Mouse (Mus musculus) kidney, postnatal 0 days (tissue): ENCODE data around the gene Plekhg1. TPM values are rescaled to one million over a fixed set of nuclear protein-coding genes. Genes with fewer than 3 reads are reported as not detected.
A peak's percentile ranks its signal among the peaks of the same experiment; 100 is the strongest.

Experiments
- ATAC-seq: fragments of 200-750 bp; cut with Nextera tagmentation; replicated peaks from 2 replicates; pipeline ENCODE4 v1.8.0; 2017; ENCODE audit warnings: low read depth, moderate number of reproducible peaks, moderate TSS enrichment, moderate library complexity; ENCODE audit not compliant: low FRiP score
- DNase-seq: peaks from one replicate; pipeline ENCODE4 v3.0.0-alpha.2; 2016; ENCODE audit warnings: low spot score
- H3K27ac ChIP-seq: fragments of 300-500 bp; sonication (generic); 2 replicates; pipeline ENCODE4 v1.5.1; 2014; ENCODE audit warnings: mild to moderate bottlenecking
- H3K27me3 ChIP-seq: fragments of 300-500 bp; sonication (generic); 2 replicates; pipeline ENCODE4 v1.6.1; 2014; ENCODE audit warnings: low read length, mixed read lengths; ENCODE audit not compliant: insufficient read depth
- H3K36me3 ChIP-seq: fragments of 300-500 bp; sonication (generic); 2 replicates; pipeline ENCODE4 v1.6.1; 2014; ENCODE audit warnings: low read length, mixed read lengths; ENCODE audit not compliant: insufficient read depth
- H3K4me1 ChIP-seq: fragments of 300-500 bp; sonication (generic); replicated peaks from 2 replicates; pipeline ENCODE4 v1.6.1; 2014; ENCODE audit warnings: antibody characterized with exemption, low read length, mixed read lengths; ENCODE audit not compliant: insufficient read depth
- H3K4me2 ChIP-seq: fragments of 300-500 bp; sonication (generic); 2 replicates; pipeline ENCODE4 v1.6.1; 2014; ENCODE audit warnings: mild to moderate bottlenecking, low read length, moderate library complexity, mixed read lengths
- H3K4me3 ChIP-seq: fragments of 300-500 bp; sonication (generic); replicated peaks from 2 replicates; pipeline ENCODE4 v1.5.1; 2014; ENCODE audit warnings: low read depth, low read length
- H3K9ac ChIP-seq: fragments of 300-500 bp; sonication (generic); 2 replicates; pipeline ENCODE4 v1.6.1; 2014; ENCODE audit warnings: low read depth, low read length
- H3K9me3 ChIP-seq: fragments of 300-500 bp; sonication (generic); replicated peaks from 2 replicates; pipeline ENCODE4 v1.6.1; 2016; ENCODE audit warnings: low read length, inconsistent platforms, mixed read lengths
- CTCF ChIP-seq: IDR thresholded peaks from 2 replicates; pipeline ENCODE4 v1.5.1; 2016; ENCODE audit warnings: antibody characterized with exemption, low read depth, mild to moderate bottlenecking, moderate library complexity
- WGBS: fragments of 180-500 bp; shearing (Covaris S2); extraction: QIAGEN DNeasy Blood & Tissue Kit; methylation state at CpG from one replicate; pipeline ENCODE4 v1.1.7; 2014; 5-methylcytosine and 5-hydroxymethylcytosine counted together
- polyA plus RNA-seq: library from polyadenylated mRNA; unstranded; fragments of >200 nt; fragmentation: Nextera tagmentation; extraction: Ambion mirVana; gene quantifications from 2 replicates; pipeline ENCODE4 v1.2.1, GENCODE M21; 2015

The Plekhg1 gene
- polyA plus RNA-seq, 1 experiment from 2014 or later: 8.9 TPM

DNA sequence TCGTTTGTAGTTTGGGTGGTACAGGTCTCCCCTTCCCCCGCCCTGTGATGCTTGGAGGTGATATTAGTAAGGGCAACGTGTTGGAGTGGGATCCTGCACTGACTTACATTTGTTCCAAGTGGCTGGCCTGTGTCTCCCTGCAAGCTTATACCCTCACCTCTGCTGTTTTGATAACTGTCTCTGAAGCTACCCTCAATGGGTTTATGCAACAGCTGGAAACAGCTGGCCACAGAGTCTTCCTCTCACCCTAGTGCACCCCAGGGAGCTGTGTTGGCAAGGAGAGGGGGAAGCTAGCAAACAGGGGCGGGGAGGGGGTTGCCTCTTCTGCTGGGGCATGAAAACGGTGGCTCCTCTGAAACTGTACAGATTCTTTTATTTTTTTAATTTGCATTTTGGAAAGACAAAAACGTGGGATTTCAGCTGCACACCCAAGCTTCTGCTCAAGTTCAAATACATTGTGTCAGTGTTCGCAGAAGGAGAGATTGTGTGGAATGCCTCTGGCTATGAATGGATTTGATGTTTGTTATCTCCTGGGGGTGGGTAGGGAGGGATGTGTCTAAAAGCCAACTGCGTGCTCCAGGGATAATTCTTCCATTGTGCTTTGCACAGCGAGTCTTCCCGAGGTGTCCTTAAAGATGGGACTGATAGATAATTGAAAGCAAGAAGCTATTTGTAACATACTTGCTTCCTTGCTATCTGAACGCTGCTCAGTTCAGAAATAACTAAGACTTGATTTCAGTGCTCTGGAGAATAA is 119.0 kb downstream of the Plekhg1 start:
- WGBS: 53% methylated on average over 11 of the region's 11 CpGs
- Histone ChIP-seq H3K27ac (no peak overlapping the region), H3K9ac (no peak overlapping the region), H3K9me3 (no peaks in the 10 kb centered on the region), H3K36me3 (no peaks in the 10 kb centered on the region), H3K4me2 (no peak overlapping the region), H3K27me3 (no peaks in the 10 kb centered on the region), H3K4me3 (no peak overlapping the region), H3K4me1 (0 out of 2 replicates have a peak, but pooled peaks cover 8% of the 10 kb centered on the region)
- ATAC-seq (no peak), DNase-seq (no peak)
- no peak for TF ChIP-seq CTCF

DNA sequence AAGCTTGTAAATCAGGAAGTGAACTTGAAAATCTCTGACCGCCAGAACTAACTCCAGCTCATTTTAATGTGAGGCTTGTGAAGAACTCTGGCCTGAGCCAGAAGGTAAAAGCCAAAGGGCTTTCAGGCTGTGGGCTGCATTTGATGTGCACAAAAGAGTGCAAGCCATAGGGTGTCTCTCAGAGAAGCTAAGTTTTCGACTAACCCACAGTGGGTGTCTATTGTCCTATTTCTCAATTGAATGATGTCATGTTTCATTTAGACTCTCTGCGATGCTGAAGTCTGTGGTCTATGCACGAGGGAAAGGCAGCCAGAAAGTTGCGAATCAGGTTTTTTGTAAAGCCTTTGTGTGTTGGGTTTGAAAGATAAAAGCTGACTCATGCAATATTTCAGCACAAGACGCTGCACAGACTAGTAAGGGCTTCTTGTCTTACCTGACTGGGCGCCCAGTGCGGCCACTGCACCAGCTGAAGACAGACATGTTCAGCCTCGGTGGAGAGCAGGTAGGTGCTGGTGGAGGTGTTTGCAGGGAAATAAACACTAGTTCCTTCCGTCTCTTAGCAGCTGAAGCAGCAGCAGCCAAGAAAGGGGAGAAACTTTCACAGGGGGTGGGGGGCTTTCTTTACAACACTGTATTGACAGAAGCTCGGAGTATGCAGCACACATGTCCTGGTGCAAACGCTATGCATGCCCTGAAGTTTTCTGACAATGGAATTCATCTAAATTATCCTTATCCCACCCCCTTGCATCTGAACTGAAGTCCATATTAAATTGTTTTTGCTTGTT is 123.4 kb downstream of the Plekhg1 start:
- Histone ChIP-seq H3K27ac (no peak overlapping the region), H3K4me1 (0 out of 2 replicates have a peak, but pooled peaks cover 5% of the 10 kb centered on the region), H3K4me3 (no peak overlapping the region), H3K36me3 (no peaks in the 10 kb centered on the region), H3K27me3 (no peaks in the 10 kb centered on the region), H3K9me3 (no peaks in the 10 kb centered on the region), H3K9ac (no peak overlapping the region), H3K4me2 (0 out of 2 replicates have a peak overlapping the region, but pooled peaks have one; percentile 9)
- 31% methylated on average over 12 of the region's 12 CpGs for WGBS
- ATAC-seq (no peak), DNase-seq (no peak)
- no peak for TF ChIP-seq CTCF

DNA sequence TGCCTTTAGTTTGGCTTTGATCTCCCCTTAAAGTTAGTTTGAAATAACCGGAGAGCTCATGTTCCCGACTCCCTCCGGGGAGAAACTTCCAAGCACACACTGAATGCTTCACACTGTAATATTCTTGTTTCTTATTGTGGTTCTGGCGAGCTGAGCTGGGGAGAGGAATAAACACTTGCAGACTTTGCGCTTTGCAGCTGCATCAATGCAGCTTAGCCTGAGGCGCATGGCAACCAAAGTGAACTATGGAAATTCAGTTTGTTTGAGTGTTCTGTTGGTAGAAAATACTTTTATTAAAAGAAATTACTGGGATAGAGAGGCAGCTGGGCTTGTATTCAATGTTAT is 124.0 kb downstream of the Plekhg1 start:
- H3K27me3 ChIP-seq: no peaks in the 10 kb centered on the region
- H3K9ac ChIP-seq: no peak overlapping the region
- WGBS: 43% methylated on average over 6 of the region's 6 CpGs
- ATAC-seq: no peak
- no peak for TF ChIP-seq CTCF
- no peak overlapping the region for H3K4me3 ChIP-seq
- no peaks in the 10 kb centered on the region for H3K4me1 ChIP-seq
- no peaks in the 10 kb centered on the region for H3K9me3 ChIP-seq
- H3K27ac ChIP-seq: no peak overlapping the region
- H3K4me2 ChIP-seq: 0 out of 2 replicates have a peak overlapping the region, but pooled peaks have one; percentile 9
- H3K36me3 ChIP-seq: no peaks in the 10 kb centered on the region
- no peak for DNase-seq

DNA sequence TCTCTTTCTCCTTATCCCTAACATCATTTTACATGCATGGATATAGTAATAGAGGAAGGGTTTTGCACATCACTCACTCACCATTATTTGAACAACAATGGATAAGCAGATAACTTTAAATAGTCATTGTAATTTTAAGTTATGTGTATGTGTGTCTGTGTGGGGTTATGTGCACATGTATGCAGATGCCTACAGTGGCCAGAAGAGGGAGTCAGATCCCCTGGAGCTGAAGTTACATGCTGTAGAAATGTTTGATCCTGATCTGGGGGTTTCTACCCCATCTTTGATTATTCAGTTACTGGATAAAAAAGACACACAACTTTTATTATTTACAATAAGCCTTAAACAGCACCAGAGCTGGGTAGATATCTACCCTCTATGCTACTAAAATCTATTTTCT is 127.1 kb downstream of the Plekhg1 start:
- DNase-seq: no peak
- no peak overlapping the region for H3K4me2 ChIP-seq
- no peaks in the 10 kb centered on the region for H3K36me3 ChIP-seq
- peak; percentile 13; the same call in 1 of the 2 replicates for TF ChIP-seq CTCF
- H3K4me1 ChIP-seq: no peaks in the 10 kb centered on the region
- no peaks in the 10 kb centered on the region for H3K27me3 ChIP-seq
- no peaks in the 10 kb centered on the region for H3K9me3 ChIP-seq
- no peak overlapping the region for H3K9ac ChIP-seq
- no peak overlapping the region for H3K27ac ChIP-seq
- no peak for ATAC-seq
- H3K4me3 ChIP-seq: no peak overlapping the region

DNA sequence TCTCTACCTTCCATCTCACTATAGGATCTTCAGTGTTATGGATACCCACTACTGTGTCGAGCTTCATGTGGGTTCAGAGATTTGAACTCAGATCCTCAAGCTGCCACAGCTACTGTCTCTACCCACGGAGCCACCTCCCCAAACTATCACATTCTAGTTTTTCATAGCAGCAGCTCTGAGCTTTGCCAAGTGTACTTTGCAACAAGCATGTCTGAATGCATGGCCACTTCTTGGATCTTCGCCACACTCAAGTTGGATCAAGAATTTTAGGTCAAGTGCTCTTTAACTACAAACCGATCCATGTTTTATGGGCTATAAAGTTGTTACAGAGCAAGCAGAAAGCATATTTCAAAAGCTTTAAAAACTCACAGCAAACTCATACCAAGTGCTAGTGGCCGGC is 130.7 kb downstream of the Plekhg1 start:
- ATAC-seq: no peak
- peak; percentile 89 for DNase-seq
- peaks cover 7% of the 10 kb centered on the region; the same call in 1 of the 2 replicates for H3K36me3 ChIP-seq
- no peak overlapping the region for H3K27ac ChIP-seq
- H3K9me3 ChIP-seq: no peaks in the 10 kb centered on the region
- WGBS: 57% methylated on average over 5 of the region's 5 CpGs
- no peak overlapping the region for H3K4me2 ChIP-seq
- H3K9ac ChIP-seq: no peak overlapping the region
- no peaks in the 10 kb centered on the region for H3K4me1 ChIP-seq
- no peak for TF ChIP-seq CTCF
- H3K27me3 ChIP-seq: no peaks in the 10 kb centered on the region
- H3K4me3 ChIP-seq: no peak overlapping the region

DNA sequence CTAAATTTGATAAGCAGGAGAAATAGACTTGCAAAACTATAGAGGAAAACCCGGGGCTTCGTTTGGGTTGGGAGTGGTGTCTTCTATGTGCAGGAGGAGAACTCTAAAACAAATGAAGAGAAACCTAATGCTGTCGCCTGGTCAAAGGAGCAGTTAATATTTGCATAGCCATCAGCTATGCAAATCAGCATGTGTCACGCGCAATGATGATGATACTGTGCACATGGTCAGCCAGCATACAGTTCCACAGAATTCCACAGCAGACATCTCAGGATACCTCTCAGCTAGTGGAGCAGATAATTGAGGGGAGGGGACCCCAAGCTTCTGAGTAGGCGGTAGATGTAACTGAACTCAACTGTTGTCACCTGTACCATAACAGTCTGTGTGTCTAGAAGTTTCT is 133.3 kb downstream of the Plekhg1 start:
- no peak for DNase-seq
- H3K4me2 ChIP-seq: no peak overlapping the region
- no peak overlapping the region for H3K9ac ChIP-seq
- TF ChIP-seq CTCF: no peak
- WGBS: 92% methylated on average over 6 of the region's 6 CpGs
- H3K27ac ChIP-seq: no peak overlapping the region
- H3K4me3 ChIP-seq: no peak overlapping the region
- no peaks in the 10 kb centered on the region for H3K9me3 ChIP-seq
- no peak for ATAC-seq
- H3K27me3 ChIP-seq: no peaks in the 10 kb centered on the region
- no peaks in the 10 kb centered on the region for H3K4me1 ChIP-seq
- peaks cover 7% of the 10 kb centered on the region; the same call in 1 of the 2 replicates for H3K36me3 ChIP-seq
